Mouse (Mus musculus) ES-Bruce4 (cell line): Measurements from ENCODE around the gene Cdh4.

ENCODE experiments used
- CTCF ChIP-seq: IDR thresholded peaks from one replicate; pipeline ENCODE4 v1.8.1; 2011; ENCODE audit warnings: low read depth, low read length
- EP300 ChIP-seq: IDR thresholded peaks from 2 replicates; pipeline ENCODE4 v1.6.1; 2011; ENCODE audit warnings: low read depth, low read length; ENCODE audit not compliant: insufficient read depth
- POLR2A ChIP-seq: IDR thresholded peaks from one replicate; pipeline ENCODE4 v1.8.1; 2011; ENCODE audit warnings: low read length; ENCODE audit not compliant: insufficient read depth

DNA sequence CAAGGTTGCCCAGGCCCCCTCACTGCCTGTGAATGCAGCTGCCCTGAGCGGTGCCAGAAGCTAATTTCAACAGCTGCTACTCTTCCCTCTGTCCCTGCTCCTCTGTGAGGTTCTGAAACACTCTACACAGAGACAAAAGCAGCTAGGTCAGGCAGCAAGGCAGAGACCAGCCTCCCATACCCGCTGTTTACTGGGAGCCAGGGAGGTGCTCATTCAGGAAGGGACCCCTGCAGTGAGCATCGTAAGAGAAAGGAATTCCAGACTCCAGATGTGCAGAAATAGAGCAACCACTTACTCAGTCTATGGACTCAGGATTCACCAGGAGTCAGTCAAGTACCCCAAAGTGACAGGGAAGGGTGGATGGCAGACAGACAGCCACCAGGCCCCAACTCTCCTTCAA, 278.1 kb downstream of the Cdh4 start:
- TF ChIP-seq EP300 (no peak), CTCF (no peak), POLR2A (no peak)
